Mouse (Mus musculus) cerebellum, adult 11-12 months (tissue): ENCODE results near the gene Gna13.

Experiments used
- DNase-seq: peaks from one replicate; pipeline ENCODE4 v3.0.0; 2022

Gna13 gene

GRCm38 (mm10) chr11:109377477-109377876 lies 14.8 kb downstream of the Gna13 start:
- no peak for DNase-seq

- no peak for DNase-seq
Measured at GRCm38 (mm10) chr11:109378051-109378450, 15.4 kb downstream of the Gna13 start.

DNA sequence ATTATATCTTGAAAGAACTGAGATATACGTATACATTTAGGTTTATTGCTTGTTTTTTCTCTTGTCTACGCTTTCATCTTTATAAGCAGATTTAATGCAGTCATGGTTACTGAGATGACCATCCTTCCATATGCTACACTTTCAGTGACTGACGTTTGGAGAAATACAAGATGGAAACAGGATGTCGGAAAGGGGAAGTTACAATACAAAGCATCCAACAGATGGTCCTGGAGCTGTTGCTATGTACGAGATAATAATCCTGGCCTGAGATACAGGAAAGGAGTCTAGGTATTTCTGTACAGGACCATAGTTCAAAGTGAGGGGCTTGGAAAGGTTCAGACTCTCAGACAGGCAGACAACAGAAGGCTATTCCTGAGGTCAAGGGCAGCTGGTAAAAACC lies 18.0 kb downstream of the Gna13 start:
- no peak for DNase-seq

DNA sequence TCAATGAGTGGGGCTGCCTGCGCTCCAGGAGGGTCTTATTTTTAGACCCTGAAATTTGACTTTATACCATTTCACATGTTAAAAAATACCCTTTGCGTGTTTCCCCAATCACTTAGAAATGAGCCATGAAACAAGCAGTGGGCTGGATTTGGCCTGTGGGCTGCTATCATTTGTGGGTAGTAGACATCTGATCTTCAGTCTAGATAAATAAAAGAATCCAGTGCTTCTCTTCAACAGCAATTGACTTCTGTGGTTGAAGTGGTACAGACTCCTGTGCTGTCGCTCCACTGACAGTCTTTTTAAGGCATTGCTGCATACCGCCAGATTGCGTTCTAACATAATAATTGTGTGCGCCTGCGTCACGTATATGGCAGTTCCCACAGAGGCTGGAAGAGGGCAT lies 22.7 kb downstream of the Gna13 start:
- no peak for DNase-seq

- no peak for DNase-seq
Measured at GRCm38 (mm10) chr11:109389046-109389445, 26.4 kb downstream of the Gna13 start.

DNA sequence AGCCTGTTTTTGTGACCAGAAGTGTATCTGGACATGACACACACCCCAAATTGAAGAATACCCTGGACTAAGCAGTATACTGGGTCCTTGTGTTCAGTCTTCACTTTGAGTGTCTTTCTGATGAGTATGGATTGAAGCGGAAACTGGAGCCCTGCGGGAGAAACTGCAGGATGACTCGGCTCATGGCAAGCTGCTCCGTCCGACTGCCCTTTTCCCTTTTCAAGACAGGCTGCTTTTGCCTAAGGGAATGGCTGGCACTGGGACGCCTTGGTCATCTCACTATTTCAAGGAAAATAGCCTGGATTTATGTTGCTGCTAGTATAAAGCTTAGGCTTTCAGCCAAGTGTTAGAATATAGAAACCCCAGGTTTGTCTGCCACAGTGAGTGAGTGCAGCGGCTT lies 28.6 kb downstream of the Gna13 start:
- DNase-seq: no peak

- DNase-seq: no peak
Measured at GRCm38 (mm10) chr11:109391760-109392159, 29.1 kb downstream of the Gna13 start.

GRCm38 (mm10) chr11:109392601-109393000 lies 30.0 kb downstream of the Gna13 start:
- no peak for DNase-seq

GRCm38 (mm10) chr11:109394758-109395157 lies 32.1 kb downstream of the Gna13 start:
- no peak for DNase-seq

GRCm38 (mm10) chr11:109395291-109395690 lies 32.7 kb downstream of the Gna13 start:
- DNase-seq: no peak

DNA sequence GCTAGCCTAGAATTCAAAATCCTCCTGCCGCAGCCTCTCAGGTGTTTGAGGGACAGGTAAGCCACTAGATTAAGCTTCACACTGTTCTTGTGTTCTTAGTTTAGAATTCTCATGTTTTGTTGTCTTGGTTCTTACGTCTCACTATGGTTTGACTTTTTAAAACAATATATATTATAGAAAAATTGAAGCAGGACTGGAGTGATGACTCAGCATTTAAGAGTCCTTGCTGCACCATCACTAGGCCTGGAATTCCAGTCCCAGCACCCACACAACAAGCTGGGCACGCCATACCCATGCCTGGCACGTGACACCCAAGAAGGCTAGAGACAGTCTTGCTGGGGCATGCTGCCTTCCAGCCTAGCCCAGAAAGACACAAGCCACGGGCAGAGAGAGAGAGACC lies 43.8 kb downstream of the Gna13 start:
- no peak for DNase-seq

DNA sequence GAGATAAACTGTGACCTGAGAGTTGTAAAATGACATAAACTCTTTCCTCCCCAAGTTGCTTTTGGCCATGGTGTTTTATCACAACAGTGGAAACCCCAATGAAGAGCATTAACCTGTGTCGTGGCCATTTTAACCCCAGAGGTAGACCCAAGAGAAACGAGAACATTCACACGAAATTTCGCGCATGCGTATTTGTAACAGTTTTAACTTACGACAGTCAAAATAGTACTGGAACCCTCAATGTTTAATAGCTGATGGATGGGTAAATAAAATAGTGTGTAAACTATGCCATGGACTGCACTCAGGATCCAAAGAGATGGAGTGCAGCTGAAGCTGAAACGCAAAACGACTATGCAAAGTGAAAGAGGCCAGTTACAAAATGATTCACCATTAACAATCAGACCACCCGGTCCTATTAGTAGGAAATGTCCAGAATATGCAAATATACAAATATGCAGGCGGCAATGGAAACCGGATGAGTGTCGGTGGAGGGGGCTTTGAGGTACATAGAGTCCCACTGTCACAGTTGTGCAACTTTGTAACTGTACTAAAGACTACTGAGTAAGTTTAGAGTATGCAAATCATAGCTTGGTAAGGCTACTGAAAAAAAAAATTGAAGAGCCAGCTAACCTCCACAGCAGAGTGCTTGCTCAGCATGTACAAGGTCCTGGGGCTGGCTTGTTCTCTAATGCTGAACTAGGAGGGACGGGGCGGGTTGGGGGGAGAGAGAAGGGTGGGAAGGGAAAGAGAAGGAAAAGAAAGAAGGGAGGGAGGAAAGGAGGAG lies 47.8 kb downstream of the Gna13 start:
- no peak for DNase-seq

DNA sequence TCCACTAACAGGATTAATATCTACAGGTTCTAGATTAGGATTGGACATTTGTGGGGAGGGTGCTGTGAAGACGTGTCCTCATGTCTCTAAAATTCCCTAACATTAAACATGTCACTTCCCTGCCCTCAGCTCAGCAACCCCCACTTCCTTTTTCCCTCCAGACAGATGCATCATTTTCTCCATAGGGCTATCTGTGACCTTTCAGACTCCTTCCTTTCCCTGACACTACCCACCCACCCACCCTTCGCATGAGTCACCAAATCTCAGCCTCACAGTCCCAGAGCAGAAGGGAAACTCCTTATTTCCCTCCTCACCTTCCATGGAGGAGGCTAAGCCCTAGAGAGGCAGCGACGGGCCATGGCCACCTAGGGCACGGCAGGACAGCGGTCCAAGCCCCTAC lies 51.0 kb downstream of the Gna13 start, which contains the start of gene 9930022D16Rik:
9930022D16Rik (plus strand) TSS at position 301 of the 400 bp plus-strand sequence.
- no peak for DNase-seq

DNA sequence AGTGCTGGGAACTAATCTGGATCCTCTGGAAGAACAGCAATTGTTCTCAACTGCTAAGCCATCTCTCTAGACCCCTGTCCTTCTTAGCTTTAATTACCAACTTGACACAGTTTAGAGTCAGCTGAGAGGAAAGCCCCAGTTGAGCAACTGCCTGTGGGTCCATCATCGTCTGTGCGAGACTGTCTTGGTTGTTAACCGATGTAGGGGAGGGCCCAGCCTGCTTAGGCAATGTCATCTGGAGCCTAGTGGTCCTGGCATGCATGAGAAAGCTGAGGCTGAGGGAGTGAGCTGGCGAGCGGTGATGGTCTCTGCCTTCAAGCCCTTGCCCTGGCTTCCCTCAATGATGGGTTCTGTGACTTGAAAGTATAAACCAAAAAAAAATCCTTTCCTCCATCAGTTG lies 52.2 kb downstream of the Gna13 start:
- no peak for DNase-seq

DNA sequence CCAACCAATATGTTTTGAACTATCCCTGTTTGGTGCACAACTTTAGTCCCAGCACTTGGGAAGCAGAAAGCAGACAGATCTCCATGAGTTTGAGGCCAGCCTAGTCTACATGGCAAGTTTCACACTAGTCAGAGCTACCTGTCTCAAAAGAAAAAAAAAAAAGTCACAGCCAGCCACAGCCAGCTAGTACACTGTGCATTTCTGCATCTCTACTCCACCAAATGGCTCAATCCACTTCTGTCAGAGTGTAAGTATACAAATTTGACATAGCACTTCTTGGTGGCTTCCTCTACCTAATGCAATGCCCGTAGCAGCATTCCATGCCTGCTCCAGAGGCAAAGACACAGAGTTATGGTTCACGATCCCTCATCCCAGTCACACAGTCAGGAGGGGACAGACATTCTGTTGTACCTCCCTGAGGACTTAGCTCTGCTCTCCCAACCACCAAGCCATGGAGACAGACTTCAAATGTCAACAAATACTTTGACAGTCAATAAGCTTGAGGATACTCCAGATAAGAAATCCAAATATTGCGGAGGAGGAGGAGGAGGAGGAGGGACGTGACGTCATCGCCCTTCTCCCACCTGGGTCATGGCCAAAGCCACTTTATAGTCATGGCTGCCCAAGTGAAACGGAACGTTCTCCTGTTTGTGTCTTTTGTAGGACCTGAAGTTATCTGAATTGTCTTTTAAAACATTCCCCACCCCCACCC lies 54.2 kb downstream of the Gna13 start:
- DNase-seq: no peak

DNA sequence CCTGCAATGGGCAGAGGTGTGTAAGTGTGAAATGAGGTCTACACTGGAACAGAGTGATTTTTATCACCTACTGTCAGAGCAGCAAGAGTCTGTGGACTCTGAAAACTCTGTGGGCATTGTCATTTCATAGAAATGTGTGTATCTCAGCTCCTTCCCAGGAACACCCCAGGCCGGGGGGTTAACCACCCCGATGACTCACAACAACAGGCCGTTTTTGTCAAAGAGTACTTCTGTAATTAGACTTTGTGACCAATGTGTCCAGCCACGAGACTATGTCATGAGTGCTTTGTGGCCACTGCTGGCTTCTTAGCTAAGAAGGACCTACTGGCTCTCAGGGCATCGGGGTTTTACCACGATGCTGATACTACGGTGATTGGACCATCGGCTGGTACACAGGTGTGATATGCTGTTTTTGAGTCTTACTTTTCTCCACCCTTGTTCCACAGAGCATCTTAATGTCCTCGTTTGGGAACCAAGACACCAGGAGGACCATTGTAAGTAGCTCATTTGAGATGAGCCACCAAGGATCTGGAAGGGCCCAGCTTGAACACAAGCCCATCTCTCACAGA lies 54.9 kb downstream of the Gna13 start:
- no peak for DNase-seq

GRCm38 (mm10) chr11:109419461-109419860 lies 56.8 kb downstream of the Gna13 start:
- no peak for DNase-seq

- no peak for DNase-seq
Measured at GRCm38 (mm10) chr11:109419961-109420566, 57.4 kb downstream of the Gna13 start.

DNA sequence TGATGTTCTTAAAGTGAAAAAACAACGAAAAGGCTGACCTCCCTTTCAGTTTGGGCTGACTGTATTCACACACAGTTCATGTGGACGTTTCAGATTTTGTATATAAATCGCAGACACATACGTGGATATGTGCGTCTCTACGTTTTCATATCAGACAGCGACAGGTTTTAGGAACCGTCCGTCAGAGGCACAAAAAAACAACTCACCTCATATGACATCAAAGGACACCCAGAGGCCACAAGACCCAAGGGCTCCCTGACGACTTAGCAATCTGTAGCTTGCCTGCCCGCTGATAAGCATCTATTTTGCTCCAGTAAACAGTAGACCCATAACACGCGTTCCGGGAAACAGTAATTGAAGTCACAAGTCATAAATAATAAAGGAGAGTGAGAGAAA lies 57.9 kb downstream of the Gna13 start:
- no peak for DNase-seq

- DNase-seq: no peak
Measured at GRCm38 (mm10) chr11:109421205-109421604, 58.6 kb downstream of the Gna13 start.

GRCm38 (mm10) chr11:109422263-109422662 lies 59.6 kb downstream of the Gna13 start:
- no peak for DNase-seq

- no peak for DNase-seq
Measured at GRCm38 (mm10) chr11:109423294-109423693, 60.7 kb downstream of the Gna13 start.
